23 mouse cellular contexts compared by ENCODE assay signal in genomic region chrX:151496596-151496995, GRCm38 (mm10).
"Had no signal": no experiment of that assay in that cellular context is flagged by ENCODE, and none has a peak within 500 bp of the region (broad histone marks: within the 10 kb centered on the region; RNA-seq: fewer than 3 reads in every experiment).

No protein-coding gene starts in this region.

- H3K27ac ChIP-seq: limb, embryonic 10.5 days; limb, embryonic 13.5 days; liver, embryonic 12.5 days; liver, embryonic 15.5 days; midbrain, embryonic 10.5 days; midbrain, embryonic 13.5 days; neural tube, embryonic 13.5 days; stomach, embryonic 15.5 days had no signal

- H3K9ac ChIP-seq: limb, embryonic 13.5 days; liver, embryonic 12.5 days; liver, embryonic 15.5 days; midbrain, embryonic 13.5 days; neural tube, embryonic 13.5 days; stomach, embryonic 15.5 days had no signal

- H3K27me3 ChIP-seq: limb, embryonic 13.5 days; liver, embryonic 12.5 days; liver, embryonic 15.5 days; megakaryocyte, embryonic 14.5 days; midbrain, embryonic 13.5 days; neural tube, embryonic 13.5 days; stomach, embryonic 15.5 days had no signal

- ATAC-seq: liver, embryonic 12.5 days; midbrain, embryonic 13.5 days; midbrain, embryonic 16.5 days had no signal

- H3K4me1 ChIP-seq: limb, embryonic 10.5 days; limb, embryonic 13.5 days; liver, embryonic 12.5 days; liver, embryonic 15.5 days; midbrain, embryonic 10.5 days; midbrain, embryonic 13.5 days; neural tube, embryonic 13.5 days; stomach, embryonic 15.5 days had no signal

- H3K4me2 ChIP-seq: limb, embryonic 13.5 days; liver, embryonic 12.5 days; liver, embryonic 15.5 days; midbrain, embryonic 13.5 days; neural tube, embryonic 13.5 days; stomach, embryonic 15.5 days had no signal

- H3K36me3 ChIP-seq: limb, embryonic 10.5 days; limb, embryonic 13.5 days; liver, embryonic 12.5 days; liver, embryonic 15.5 days; midbrain, embryonic 10.5 days; midbrain, embryonic 13.5 days; neural tube, embryonic 13.5 days; stomach, embryonic 15.5 days had no signal

- H3K4me3 ChIP-seq: limb, embryonic 10.5 days; limb, embryonic 13.5 days; liver, embryonic 12.5 days; liver, embryonic 15.5 days; megakaryocyte, embryonic 14.5 days; midbrain, embryonic 10.5 days; midbrain, embryonic 13.5 days; myocyte; neural tube, embryonic 13.5 days; stomach, embryonic 15.5 days had no signal

- H3K9me3 ChIP-seq: limb, embryonic 10.5 days; limb, embryonic 13.5 days; liver, embryonic 12.5 days; liver, embryonic 15.5 days; megakaryocyte, embryonic 14.5 days; midbrain, embryonic 10.5 days; midbrain, embryonic 13.5 days; neural tube, embryonic 13.5 days; stomach, embryonic 15.5 days had no signal

- DNase-seq: kidney, adult 9 months; kidney, postnatal 14 days; kidney, postnatal 4 days; liver; lung, adult 2 months; lung, postnatal 14 days; lung, postnatal 4 days; retina, postnatal 1 day; right cerebral cortex, postnatal 25 days; spleen, adult 18-20 months; thymus, adult 18-20 months; thymus, postnatal 36 days had no signal
